Mouse (Mus musculus) myocyte (in vitro differentiated cells): ENCODE data around the gene Ngf.

Experiments
- CEBPB ChIP-seq: IDR thresholded peaks from 2 replicates; pipeline ENCODE4 v1.6.1; 2011; ENCODE audit warnings: mild to moderate bottlenecking, moderate library complexity; ENCODE audit not compliant: poor library complexity, insufficient read depth, severe bottlenecking
- SRF ChIP-seq: IDR thresholded peaks from one replicate; pipeline ENCODE4 v1.6.1; 2011; ENCODE audit warnings: low read depth; ENCODE audit not compliant: control insufficient read depth, insufficient read length

DNA sequence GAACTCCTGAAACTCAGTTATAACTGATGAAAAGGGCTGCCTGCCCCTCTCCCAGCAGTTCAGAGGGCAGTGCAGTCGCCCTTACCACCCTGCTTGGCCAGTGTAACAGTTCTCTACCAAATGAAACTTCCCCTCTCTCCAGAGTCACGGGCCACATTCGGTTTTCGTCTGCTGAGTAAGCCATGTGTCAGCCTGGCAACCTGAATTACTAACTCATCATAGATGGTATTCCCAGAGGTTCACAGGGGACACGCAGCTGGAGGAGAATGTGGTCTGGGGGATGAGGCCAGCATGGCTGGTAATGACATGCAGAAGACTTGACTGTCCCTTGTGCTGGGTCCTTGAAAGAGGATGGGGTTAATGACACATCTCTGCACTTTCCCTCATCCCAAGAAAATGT, 1.5 kb downstream of the Ngf start:
- TF ChIP-seq CEBPB (no peak), SRF (no peak)
